Mouse (Mus musculus) hindbrain, embryonic 15.5 days (tissue): ENCODE results near the gene Src. TPM values are rescaled to one million over a fixed set of nuclear protein-coding genes. Genes with fewer than 3 reads are reported as not detected.
"Not testable (repeated sequence)": the region's sequence is repeated elsewhere in the genome, so short reads cannot be mapped to it uniquely, and the experiment has no call there.

Experiments used
- ATAC-seq: fragments of 200-750 bp; cut with Nextera tagmentation; 2 replicates; pipeline ENCODE4 v1.8.0; 2017; ENCODE audit warnings: low read depth, moderate number of reproducible peaks, moderate TSS enrichment; ENCODE audit not compliant: low FRiP score
- H3K27ac ChIP-seq: fragments of 300-500 bp; sonication (generic); replicated peaks from 2 replicates; pipeline ENCODE4 v1.5.1; 2015; ENCODE audit warnings: mild to moderate bottlenecking, inconsistent platforms
- H3K27me3 ChIP-seq: fragments of 300-500 bp; sonication (generic); 2 replicates; pipeline ENCODE4 v1.6.1; 2015; ENCODE audit warnings: control low read depth, inconsistent platforms
- H3K36me3 ChIP-seq: fragments of 300-500 bp; sonication (generic); 2 replicates; pipeline ENCODE4 v1.6.1; 2015; ENCODE audit warnings: control low read depth, inconsistent platforms
- H3K4me1 ChIP-seq: fragments of 300-500 bp; sonication (generic); replicated peaks from 2 replicates; pipeline ENCODE4 v1.6.1; 2015; ENCODE audit warnings: control low read depth, inconsistent platforms
- H3K4me2 ChIP-seq: fragments of 300-500 bp; sonication (generic); 2 replicates; pipeline ENCODE4 v1.6.1; 2015; ENCODE audit warnings: moderate library complexity, mild to moderate bottlenecking, inconsistent platforms
- H3K4me3 ChIP-seq: fragments of 300-500 bp; sonication (generic); 2 replicates; pipeline ENCODE4 v1.5.1; 2015; ENCODE audit warnings: mild to moderate bottlenecking, inconsistent platforms
- H3K9ac ChIP-seq: fragments of 300-500 bp; sonication (generic); 2 replicates; pipeline ENCODE4 v1.6.1; 2015; ENCODE audit warnings: inconsistent platforms
- H3K9me3 ChIP-seq: fragments of 300-500 bp; sonication (generic); 2 replicates; pipeline ENCODE4 v1.6.1; 2016; ENCODE audit warnings: control low read depth, inconsistent platforms
- WGBS: fragments of 180-500 bp; shearing (Covaris S2); methylation state at CpG from one replicate; pipeline ENCODE4 v1.1.7; 2015; 5-methylcytosine and 5-hydroxymethylcytosine counted together
- polyA plus RNA-seq: library from polyadenylated mRNA; unstranded; fragments of >200 nt; fragmentation: Nextera tagmentation; extraction: Ambion mirVana; gene quantifications from 2 replicates; pipeline ENCODE4 v1.2.1, GENCODE M21; 2015

Src gene
- polyA plus RNA-seq, 1 experiment from 2014 or later, result 38.4 TPM

DNA sequence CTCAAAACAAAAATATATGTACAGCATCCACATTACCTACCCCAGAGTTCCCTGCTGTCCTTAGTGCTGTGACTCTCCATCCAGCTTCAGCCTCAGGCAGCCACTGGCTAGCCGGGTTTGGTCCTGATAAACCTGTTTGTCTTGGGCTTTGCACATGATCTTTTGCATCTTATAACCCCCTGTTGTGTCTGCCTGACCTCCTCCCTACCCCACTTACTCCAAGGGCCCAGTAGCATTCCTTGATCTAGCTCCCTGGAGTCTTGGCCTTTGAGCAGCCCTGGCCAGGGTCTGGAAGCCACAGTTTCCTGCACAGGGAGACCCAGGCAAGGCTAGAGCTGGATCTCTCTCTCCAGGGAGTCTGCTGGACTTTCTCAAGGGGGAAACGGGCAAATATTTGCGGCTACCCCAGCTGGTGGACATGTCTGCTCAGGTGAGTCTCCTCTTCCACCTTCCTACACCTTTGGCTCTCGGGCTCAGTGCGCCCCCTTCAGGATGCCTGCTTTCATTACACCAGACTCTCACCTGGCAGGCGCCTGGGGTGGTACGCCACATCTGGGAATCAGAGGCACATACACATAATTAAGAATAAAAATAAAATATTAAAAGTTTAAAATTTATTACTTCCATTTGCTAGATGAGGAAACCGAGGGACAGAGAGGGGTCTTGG, 50.0 kb downstream of the Src start:
- no peaks in the 10 kb centered on the region for H3K27me3 ChIP-seq
- no peak overlapping the region for H3K4me2 ChIP-seq
- H3K4me3 ChIP-seq, result no peak overlapping the region
- H3K9me3 ChIP-seq, result no peaks in the 10 kb centered on the region
- 73% methylated on average over 8 of the region's 8 CpGs for WGBS
- H3K36me3 ChIP-seq, result peaks cover 30% of the 10 kb centered on the region
- no peak for ATAC-seq
- no peak overlapping the region for H3K9ac ChIP-seq
- H3K4me1 ChIP-seq, result peaks cover 54% of the 10 kb centered on the region
- H3K27ac ChIP-seq, result no peak overlapping the region

DNA sequence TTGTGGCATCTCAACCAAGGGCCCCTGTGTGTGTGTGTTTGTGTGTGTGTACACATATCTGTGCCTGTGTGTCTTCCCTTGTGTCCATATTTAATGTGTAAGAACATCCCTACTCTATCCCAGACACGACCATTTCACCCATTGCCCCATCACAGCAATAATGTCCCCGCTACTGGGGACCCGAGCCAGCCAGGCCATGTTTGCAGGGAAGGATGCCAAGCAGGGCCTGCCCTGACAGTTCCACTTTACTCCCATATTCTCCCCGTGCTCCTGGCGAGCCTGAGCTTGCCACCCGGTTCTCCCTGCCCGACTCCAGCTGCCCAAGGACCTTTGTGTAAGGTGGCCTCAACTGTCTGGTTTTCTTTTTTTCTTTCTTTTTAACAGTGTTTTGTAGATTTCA, 53.0 kb downstream of the Src start:
- H3K27me3 ChIP-seq, result no peaks in the 10 kb centered on the region
- 71% methylated on average over 7 of the region's 7 CpGs for WGBS
- H3K9ac ChIP-seq, result no peak overlapping the region
- H3K4me3 ChIP-seq, result no peak overlapping the region
- H3K27ac ChIP-seq, result 0 out of 2 replicates have a peak overlapping the region, but pooled peaks have one; percentile 1
- H3K4me2 ChIP-seq, result no peak overlapping the region
- ATAC-seq, result no peak
- H3K36me3 ChIP-seq, result peaks cover 27% of the 10 kb centered on the region
- H3K4me1 ChIP-seq, result peaks cover 54% of the 10 kb centered on the region
- no peaks in the 10 kb centered on the region for H3K9me3 ChIP-seq

DNA sequence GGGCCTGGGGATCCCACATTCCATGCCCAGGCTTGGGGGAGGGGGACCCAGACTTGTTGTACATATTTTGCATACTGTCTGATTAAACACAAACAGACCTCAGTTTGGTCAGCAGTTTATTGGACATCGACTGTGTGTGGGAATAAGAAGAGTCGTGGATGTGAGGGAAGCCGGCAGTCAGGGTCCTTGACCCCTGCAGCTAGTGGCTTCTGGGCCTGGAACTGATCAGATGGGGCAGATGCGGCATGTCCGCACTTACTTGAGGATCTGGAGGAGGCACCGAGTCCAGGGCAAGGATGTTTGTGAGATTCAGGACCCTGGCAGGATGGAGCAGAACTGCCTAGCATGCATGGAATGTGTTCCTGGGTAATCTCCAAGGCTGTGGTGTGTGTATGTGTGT, 53.5 kb downstream of the Src start:
- no peak for ATAC-seq
- H3K27me3 ChIP-seq, result no peaks in the 10 kb centered on the region
- H3K9ac ChIP-seq, result no peak overlapping the region
- no peak overlapping the region for H3K4me3 ChIP-seq
- H3K9me3 ChIP-seq, result no peaks in the 10 kb centered on the region
- no peak overlapping the region for H3K4me2 ChIP-seq
- 59% methylated on average over 6 of the region's 6 CpGs for WGBS
- peaks cover 24% of the 10 kb centered on the region for H3K36me3 ChIP-seq
- peaks cover 55% of the 10 kb centered on the region for H3K4me1 ChIP-seq
- H3K27ac ChIP-seq, result peak overlapping the region; percentile 1; the same call in 1 of the 2 replicates

DNA sequence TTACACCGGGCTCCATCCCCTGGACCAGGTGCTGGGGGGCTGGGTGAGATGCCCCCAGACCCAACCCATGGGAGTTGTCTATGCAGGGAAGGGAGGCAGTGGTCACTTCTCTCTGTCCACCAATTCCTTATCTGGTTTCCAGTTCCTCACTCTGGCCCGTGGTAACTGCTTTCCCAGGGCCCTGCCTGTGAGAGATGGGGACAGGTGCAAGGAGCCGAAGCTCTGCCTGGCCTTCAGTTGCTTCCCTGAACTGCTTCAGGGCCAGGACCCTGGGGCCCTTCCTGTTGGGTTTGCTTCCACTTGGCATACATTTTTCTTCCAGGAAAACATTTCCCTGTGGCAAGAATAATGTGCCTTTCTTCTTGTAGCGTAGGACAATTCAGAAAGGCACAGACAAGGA, 54.2 kb downstream of the Src start:
- 51% methylated on average over 4 of the region's 4 CpGs for WGBS
- H3K9ac ChIP-seq, result no peak overlapping the region
- no peak overlapping the region for H3K4me3 ChIP-seq
- ATAC-seq, result no peak
- peak overlapping the region; percentile 81 for H3K27ac ChIP-seq
- H3K4me1 ChIP-seq, result peaks cover 56% of the 10 kb centered on the region
- H3K36me3 ChIP-seq, result peaks cover 24% of the 10 kb centered on the region
- no peak overlapping the region for H3K4me2 ChIP-seq
- H3K9me3 ChIP-seq, result no peaks in the 10 kb centered on the region
- H3K27me3 ChIP-seq, result no peaks in the 10 kb centered on the region

DNA sequence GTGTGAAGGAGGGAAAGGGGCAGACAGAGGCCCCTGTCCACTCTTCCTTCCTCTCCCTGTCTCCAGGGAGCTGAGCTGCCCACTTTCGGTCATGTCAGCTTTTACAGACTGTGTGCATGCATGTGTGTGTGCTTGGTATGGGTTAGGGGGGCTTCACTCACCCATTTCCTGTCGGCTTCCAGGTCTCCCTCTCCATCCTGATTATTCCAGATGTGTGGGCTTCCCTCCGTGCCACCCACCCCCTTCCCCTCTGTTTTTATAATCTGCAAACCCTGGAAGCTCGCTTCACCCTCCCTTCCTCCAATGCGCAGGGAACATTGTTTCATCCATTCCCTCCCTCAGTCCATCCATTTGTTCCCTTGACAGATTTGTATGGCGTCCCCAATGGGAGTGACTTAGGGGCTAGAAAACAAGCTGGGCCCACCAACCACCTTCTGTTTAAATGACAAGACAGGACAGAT, 56.1 kb downstream of the Src start:
- Histone ChIP-seq H3K4me3 (no peak overlapping the region), H3K27me3 (no peaks in the 10 kb centered on the region), H3K27ac (peak overlapping the region; percentile 81), H3K4me2 (no peak overlapping the region), H3K4me1 (peaks cover 67% of the 10 kb centered on the region), H3K9ac (no peak overlapping the region), H3K9me3 (no peaks in the 10 kb centered on the region), H3K36me3 (peaks cover 10% of the 10 kb centered on the region)
- 12% methylated on average over 6 of the region's 6 CpGs for WGBS
- ATAC-seq, result no peak

DNA sequence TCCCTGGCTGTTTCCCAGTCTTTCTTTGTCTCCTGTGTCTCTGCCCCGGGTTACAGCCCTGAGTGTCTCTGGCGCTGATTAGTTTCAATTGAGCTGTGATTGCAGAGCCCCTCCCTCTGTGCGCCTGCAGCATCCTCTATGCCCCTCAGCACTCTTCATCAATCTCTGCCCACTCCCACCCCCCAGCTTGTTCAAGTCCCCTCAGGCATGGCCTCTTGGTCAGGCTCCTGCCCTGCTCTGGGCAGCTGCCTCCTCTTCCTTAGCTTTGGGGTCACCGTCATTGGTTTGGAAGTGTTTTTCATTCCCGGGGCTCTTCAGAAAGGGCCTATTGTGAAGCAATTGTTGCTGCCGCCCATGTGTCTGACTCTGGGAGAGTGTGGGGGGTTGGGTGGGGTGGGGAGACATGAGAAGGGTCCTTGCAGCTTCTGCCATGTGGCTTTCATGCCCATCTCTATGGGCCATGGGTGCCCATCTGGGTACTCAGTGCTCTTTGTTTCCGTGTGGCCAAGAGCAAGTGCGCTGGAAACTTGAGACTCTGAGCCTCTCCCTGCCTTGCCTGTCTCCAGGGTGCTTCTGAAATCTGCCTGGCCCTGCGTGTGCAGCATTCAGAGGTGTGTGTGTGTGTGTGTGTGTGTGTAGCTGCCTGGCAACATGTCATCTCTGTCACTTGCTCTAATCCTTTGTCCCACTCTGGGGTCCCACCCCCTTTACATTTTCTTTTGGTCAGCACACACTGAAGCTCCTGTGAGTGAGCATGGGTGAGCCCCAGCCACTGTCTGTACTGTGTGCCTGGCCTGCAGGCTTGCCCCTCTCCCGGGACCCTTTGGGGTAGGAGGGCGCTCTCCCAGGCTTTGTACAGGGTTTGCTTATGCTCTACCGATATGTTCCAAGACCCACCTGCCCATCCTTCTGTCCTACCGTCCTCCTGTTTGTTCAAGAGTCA, 57.5 kb downstream of the Src start:
- Histone ChIP-seq H3K9me3 (no peaks in the 10 kb centered on the region), H3K9ac (peak overlapping the region; percentile 13; the same call in 1 of the 2 replicates), H3K4me1 (peaks cover 77% of the 10 kb centered on the region), H3K27ac (peak overlapping the region; percentile 81), H3K4me2 (no peak overlapping the region), H3K36me3 (no peaks in the 10 kb centered on the region), H3K4me3 (no peak overlapping the region), H3K27me3 (no peaks in the 10 kb centered on the region)
- ATAC-seq, result peak; percentile 49
- 14% methylated on average over 13 of the region's 13 CpGs for whole genome bisulfite sequencing

DNA sequence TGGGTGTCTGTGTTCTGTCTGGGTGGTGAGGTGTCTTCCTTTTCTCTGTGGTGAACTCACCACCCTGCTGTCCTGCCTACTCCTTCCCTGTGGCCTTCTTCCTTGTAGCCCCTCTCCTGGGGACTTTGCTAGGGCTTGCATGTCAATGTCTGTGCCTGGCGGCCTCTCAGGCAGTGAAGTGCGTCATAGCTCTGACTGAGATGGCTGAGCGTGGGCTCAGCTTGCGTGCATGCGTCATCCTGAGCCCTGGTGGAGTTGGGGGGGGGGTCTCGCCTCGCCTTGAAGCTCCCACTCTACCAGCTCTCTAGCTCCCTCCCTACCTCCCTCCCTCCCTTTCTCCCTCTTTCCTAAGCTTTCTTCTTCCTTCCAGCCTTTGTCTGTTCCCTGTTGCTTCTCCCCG, 60.4 kb downstream of the Src start:
- Histone ChIP-seq H3K27me3 (no peaks in the 10 kb centered on the region), H3K4me3 (no peak overlapping the region), H3K9me3 (no peaks in the 10 kb centered on the region), H3K27ac (no peak overlapping the region), H3K4me1 (peaks cover 78% of the 10 kb centered on the region), H3K36me3 (no peaks in the 10 kb centered on the region), H3K4me2 (no peak overlapping the region), H3K9ac (no peak overlapping the region)
- 42% methylated on average over 7 of the region's 8 CpGs for WGBS
- ATAC-seq, result no peak

DNA sequence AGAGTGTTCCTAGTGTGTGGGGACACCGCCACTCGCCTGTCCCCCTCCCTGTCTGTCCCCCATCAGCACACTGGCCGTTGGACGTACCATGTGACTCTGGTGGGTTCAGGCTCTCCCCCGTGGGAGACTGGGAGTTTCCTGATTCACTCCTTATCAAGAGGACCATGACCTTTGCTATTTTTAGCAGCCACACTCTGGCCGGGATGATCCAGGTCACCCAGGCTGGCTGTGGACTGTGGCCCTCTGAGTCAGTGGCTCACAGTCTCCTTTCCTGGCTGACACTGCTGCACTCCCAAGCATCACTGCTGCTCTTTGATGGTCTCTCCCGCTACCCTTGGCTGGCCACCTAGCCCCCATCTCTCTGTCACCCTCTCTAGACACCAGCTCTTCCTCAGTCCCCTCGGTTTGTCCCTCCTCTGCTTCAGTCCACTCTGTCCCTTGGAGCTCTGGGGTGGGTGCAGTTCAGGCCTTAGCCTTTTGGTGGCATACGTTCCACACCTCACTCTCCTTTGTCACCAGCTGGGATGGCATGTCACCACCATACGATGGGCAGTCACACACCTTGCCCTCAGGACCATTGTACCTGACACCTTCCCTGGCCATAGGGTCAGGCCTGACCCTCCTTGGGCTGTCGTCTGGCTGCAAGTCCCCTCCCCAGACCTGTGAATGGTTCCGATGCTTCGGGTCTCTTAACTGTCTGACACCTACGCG, 61.8 kb downstream of the Src start:
- Histone ChIP-seq H3K4me1 (peaks cover 65% of the 10 kb centered on the region), H3K27ac (no peak overlapping the region; the same call in 1 of the 2 replicates), H3K4me2 (no peak overlapping the region), H3K9me3 (no peaks in the 10 kb centered on the region), H3K4me3 (no peak overlapping the region), H3K27me3 (no peaks in the 10 kb centered on the region), H3K36me3 (no peaks in the 10 kb centered on the region), H3K9ac (no peak overlapping the region)
- peak; percentile 2; the same call in 1 of the 2 replicates for ATAC-seq
- WGBS, result 52% methylated on average over 15 of the region's 15 CpGs

DNA sequence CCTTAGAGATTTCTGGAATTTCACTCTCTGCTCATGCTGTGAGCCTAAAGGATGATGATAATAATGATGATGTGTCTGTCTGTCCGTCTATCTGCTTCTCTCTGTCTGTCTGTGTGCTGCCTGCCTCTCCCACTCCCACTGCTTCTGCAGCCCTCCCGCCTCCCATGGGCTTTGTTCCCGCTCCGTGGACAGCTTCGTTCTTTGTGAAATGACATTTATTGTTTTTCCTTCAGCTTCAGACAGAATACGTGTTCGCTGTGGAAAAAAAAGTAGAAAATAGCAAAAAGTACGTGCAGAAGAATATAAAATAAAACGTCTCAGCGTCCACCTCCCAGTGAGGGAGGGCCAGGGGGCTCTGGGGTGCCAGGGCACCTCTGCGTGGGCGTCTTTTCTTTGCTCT, 64.5 kb downstream of the Src start:
- peak overlapping the region; percentile 17; the same call in 1 of the 2 replicates for H3K9ac ChIP-seq
- H3K4me1 ChIP-seq, result peaks cover 58% of the 10 kb centered on the region
- peak overlapping the region; percentile 4; the same call in 1 of the 2 replicates for H3K4me2 ChIP-seq
- peak overlapping the region; percentile 83 for H3K27ac ChIP-seq
- H3K9me3 ChIP-seq, result no peaks in the 10 kb centered on the region
- H3K36me3 ChIP-seq, result no peaks in the 10 kb centered on the region
- 10% methylated on average over 12 of the region's 12 CpGs for WGBS
- no peak for ATAC-seq
- H3K27me3 ChIP-seq, result no peaks in the 10 kb centered on the region
- H3K4me3 ChIP-seq, result no peak overlapping the region

DNA sequence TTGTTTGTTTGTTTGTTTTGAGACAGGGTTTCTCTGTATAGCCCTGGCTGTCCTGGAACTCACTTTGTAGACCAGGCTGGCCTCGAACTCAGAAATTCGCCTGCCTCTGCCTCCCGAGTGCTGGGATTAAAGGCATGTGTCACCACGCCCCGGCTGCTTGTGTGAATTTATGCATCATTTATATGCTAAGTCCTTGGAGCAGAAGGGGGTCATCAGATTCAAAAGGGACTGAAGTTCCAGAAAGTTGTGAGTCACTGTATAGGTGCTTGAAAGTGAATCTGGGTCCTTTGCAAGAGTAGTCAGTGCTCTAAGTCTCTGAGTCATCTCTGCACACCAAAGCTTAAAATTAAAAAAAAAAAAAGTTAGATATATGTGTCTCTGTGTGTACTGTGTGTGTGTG, 68.3 kb downstream of the Src start:
- not testable (repeated sequence) for H3K4me3 ChIP-seq, ATAC-seq
- WGBS, result 78% methylated on average over 5 of the region's 5 CpGs

DNA sequence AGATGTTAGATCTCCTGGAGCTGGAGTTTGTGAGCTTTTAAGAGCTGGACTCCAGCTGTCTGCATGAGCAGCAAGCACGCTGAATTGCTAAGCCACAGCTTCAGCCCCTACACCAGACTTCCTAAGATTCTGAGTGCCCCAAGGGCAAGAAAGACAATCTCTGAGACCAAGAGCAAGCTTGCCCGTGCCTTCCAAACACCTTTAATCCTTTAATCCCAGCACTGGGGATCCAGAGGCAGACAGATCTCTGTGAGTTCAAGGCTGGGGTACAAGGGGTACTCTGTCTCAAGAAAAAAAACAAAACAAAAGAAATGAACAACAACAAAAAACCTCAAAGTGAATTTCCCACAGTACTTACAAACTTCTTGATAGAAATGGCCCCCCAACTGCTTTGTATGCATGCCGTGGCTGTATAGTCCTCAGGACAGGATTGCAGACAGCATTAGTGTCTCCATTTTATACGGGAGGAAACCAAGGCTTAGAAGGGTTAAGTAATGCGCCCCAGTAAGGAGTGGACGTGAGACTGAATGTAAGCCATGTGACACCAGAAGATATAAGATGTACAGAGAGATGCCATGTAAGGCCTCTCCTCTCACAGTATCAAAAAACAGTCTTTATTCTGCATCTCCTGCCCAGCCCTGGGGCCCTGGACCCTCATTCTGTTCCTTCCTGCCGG, 68.9 kb downstream of the Src start:
- WGBS, result 33% methylated on average over 7 of the region's 7 CpGs
- Histone ChIP-seq H3K27me3 (no peaks in the 10 kb centered on the region), H3K27ac (peak overlapping the region; percentile 69), H3K9ac (no peak overlapping the region), H3K4me1 (peaks cover 27% of the 10 kb centered on the region), H3K36me3 (no peaks in the 10 kb centered on the region), H3K9me3 (no peaks in the 10 kb centered on the region), H3K4me2 (no peak overlapping the region), H3K4me3 (no peak overlapping the region)
- peak; percentile 9; the same call in 1 of the 2 replicates for ATAC-seq

More for the DNA sequence above, 68.3 kb downstream of the Src start:
- H3K9ac ChIP-seq, H3K27ac ChIP-seq, H3K27me3 ChIP-seq, H3K9me3 ChIP-seq, H3K4me2 ChIP-seq, H3K36me3 ChIP-seq: not testable (repeated sequence)
- peaks cover 33% of the 10 kb centered on the region for H3K4me1 ChIP-seq
